8 mouse cellular contexts compared by ENCODE assay signal in genomic region chr9:88546166-88546565, GRCm38 (mm10). TPM values are rescaled to one million over a fixed set of nuclear protein-coding genes. Genes with fewer than 3 reads are reported as not detected.
DNase-seq lines count a peak whose midpoint lies in the region; ATAC-seq and TF ChIP-seq lines count a peak whose summit lies in the region.
"Had no signal": no experiment of that assay in that cellular context is flagged by ENCODE, and none has a peak within 500 bp of the region (broad histone marks: within the 10 kb centered on the region; RNA-seq: fewer than 3 reads in every experiment).

No protein-coding gene starts in this region.

- no peaks in the 10 kb centered on the region for H3K36me3 ChIP-seq in ES-E14 (ENCODE audit: control insufficient read depth, insufficient read depth, low read length, poor library complexity, severe bottlenecking)
- no peaks in the 10 kb centered on the region for H3K36me3 ChIP-seq in lung, postnatal 0 days (ENCODE audit: insufficient read depth, low read length)
- no peaks in the 10 kb centered on the region for H3K36me3 ChIP-seq in thymus, adult 2 months (ENCODE audit: control insufficient read depth, insufficient read depth, low read length)

- TF ChIP-seq POLR2A in thymus, adult 2 months (IDR thresholded peaks at IDR 0.05; ENCODE audit: control insufficient read depth, extremely low read depth, insufficient read depth, low read length, poor library complexity): no peak

- H3K9me3 ChIP-seq in ES-E14 (ENCODE audit: control insufficient read depth, insufficient read depth, low read depth, low read length): no peaks in the 10 kb centered on the region
- no peaks in the 10 kb centered on the region for H3K9me3 ChIP-seq in lung, postnatal 0 days (ENCODE audit: low read length)

- H3K27ac ChIP-seq in ES-E14 (ENCODE audit: insufficient read depth, low read depth, low read length, poor library complexity, severe bottlenecking): no peak overlapping the region
- no peak overlapping the region for H3K27ac ChIP-seq in lung, postnatal 0 days (ENCODE audit: low read length)
- H3K27ac ChIP-seq in thymus, adult 2 months (ENCODE audit: control insufficient read depth, insufficient read depth, low read length): no peak overlapping the region

- H3K4me2 ChIP-seq in lung, postnatal 0 days (replicated peaks; ENCODE audit: low read depth, low read length): no peak overlapping the region

- WGBS in lung, postnatal 0 days: 4% methylated on average over 2 of the region's 2 CpGs
- WGBS in thymus, adult 2 months: 3% methylated on average over 2 of the region's 2 CpGs

- in situ Hi-C loops in ES-E14 (cut with MboI; ENCODE audit: low sequenced_read_pairs in 2 of 2, unreplicated experiment in 2 of 2): loop anchor here (10.0 kb wide), 1 partner anchor 301 kb away; no protein-coding TSS in a partner anchor

- H3K9ac ChIP-seq in ES-E14 (ENCODE audit: insufficient read depth, low read depth, low read length, poor library complexity, severe bottlenecking): no peak overlapping the region
- no peak overlapping the region for H3K9ac ChIP-seq in lung, postnatal 0 days (replicated peaks; ENCODE audit: low read depth)

- H3K27me3 ChIP-seq in lung, postnatal 0 days (replicated peaks; ENCODE audit: insufficient read depth, low read length): no peaks in the 10 kb centered on the region
- no peaks in the 10 kb centered on the region for H3K27me3 ChIP-seq in thymus, adult 2 months (ENCODE audit: control insufficient read depth, insufficient read depth, low read length)

- peak; percentile 83 for TF ChIP-seq CTCF in lung, postnatal 0 days (IDR thresholded peaks at IDR 0.05)
- no peak for TF ChIP-seq CTCF in thymus, adult 2 months (IDR thresholded peaks at IDR 0.05; ENCODE audit: borderline replicate concordance, control insufficient read depth, extremely low read depth, insufficient read depth, low read length, poor library complexity)

- DNase-seq in left cerebral cortex, postnatal 14 days (ENCODE audit: low spot score in 2 of 2): peak; percentile 29 to 42
- DNase-seq in left cerebral cortex, adult 8-10 months (ENCODE audit: low spot score in 2 of 2): no peak
- DNase-seq in ES-E14 (ENCODE audit: low read depth, low spot score): peak; percentile 53
- DNase-seq in adrenal gland, postnatal 10 days: peak; percentile 67
- DNase-seq in lung, postnatal 0 days (ENCODE audit: low spot score): peak; percentile 71
- DNase-seq in thymus, adult 2 months: peak; percentile 64

- peak; percentile 56 for ATAC-seq in erythroblast, adult 5-6 weeks (replicated peaks; ENCODE audit: low FRiP score, poor library complexity, severe bottlenecking)
- ATAC-seq in lung, postnatal 0 days: no peak

- no peak overlapping the region for H3K4me3 ChIP-seq in ES-E14 (ENCODE audit: insufficient read depth in 1 of 2, low read depth in 1 of 2, low read length in 2 of 2, poor library complexity in 1 of 2, severe bottlenecking in 1 of 2)
- no peak overlapping the region for H3K4me3 ChIP-seq in lung, postnatal 0 days (ENCODE audit: low read depth, low read length)
- H3K4me3 ChIP-seq in thymus, adult 2 months (ENCODE audit: control insufficient read depth, insufficient read depth, low read length): no peak overlapping the region

- intact Hi-C loops in left cerebral cortex, postnatal 14 days (cut with DNase I): no loop called here

- TF ChIP-seq EP300 in lung, postnatal 0 days (IDR thresholded peaks at IDR 0.05): no peak

- H3K4me1 ChIP-seq in ES-E14 (ENCODE audit: control insufficient read depth in 2 of 2, insufficient read depth in 2 of 2, low read length in 2 of 2, poor library complexity in 1 of 2): 0 out of 4 replicates have a peak, but pooled peaks cover 0 to 1% of the 10 kb centered on the region in 2 experiments
- H3K4me1 ChIP-seq in lung, postnatal 0 days (ENCODE audit: insufficient read depth, low read depth, low read length): peaks cover 6% of the 10 kb centered on the region; the same call in 1 of the 2 replicates
- peaks cover 14% of the 10 kb centered on the region for H3K4me1 ChIP-seq in thymus, adult 2 months (replicated peaks; ENCODE audit: control insufficient read depth, insufficient read depth, low read length)

TF ChIP-seq in ES-E14, 5 proteins besides CTCF, POLR2A, EP300 and RAD21:
- TF ChIP-seq HCFC1 (IDR thresholded peaks at IDR 0.05; ENCODE audit: borderline replicate concordance, insufficient read depth, low read length) (no peak), CHD2 (IDR thresholded peaks at IDR 0.05; ENCODE audit: low read depth, low read length) (no peak), MAFK (IDR thresholded peaks at IDR 0.05; ENCODE audit: insufficient read depth, low read depth, low read length) (no peak), ZNF384 (IDR thresholded peaks at IDR 0.05; ENCODE audit: low read depth, low read length) (no peak), ZC3H11A (IDR thresholded peaks at IDR 0.05; ENCODE audit: borderline replicate concordance, low read depth, low read length) (no peak; the same call in 1 of the 2 replicates)
TF ChIP-seq in ES-E14: peak in this region for 0.

RNA-seq across cellular contexts. Expression of gene Zfp949, which starts 1.7 kb away (rescaled TPM):
- 10 to 100 TPM; 17.3 to 19.7 TPM for total RNA-seq in left cerebral cortex, postnatal 14 days (2021)
- total RNA-seq in left cerebral cortex, adult 8-10 months (2022): 10 to 100 TPM; 23.3 to 30.1 (median 28.9) TPM
- total RNA-seq in ES-E14 (2012; rRNA removed): 7.1 and 8.9 TPM in 2 replicates
- 10 to 100 TPM in 1 of 2 experiments, 1 to 10 TPM in 1; 8.8 to 10.1 TPM for total RNA-seq in adrenal gland, postnatal 10 days (2021)
- total RNA-seq in erythroblast, adult 5-6 weeks (2015; ENCODE audit: low replicate concordance): 46.2 and 62.8 TPM in 2 replicates
- 79.1 and 99.0 TPM in 2 replicates for total RNA-seq in erythroblast, adult 5-6 weeks (2017; ENCODE audit: low replicate concordance)
- 10.5 and 11.5 TPM in 2 replicates for polyA plus RNA-seq in lung, postnatal 0 days (2015; fragmentation: Nextera tagmentation; extraction: Ambion mirVana)
- 6.3 and 8.6 TPM in 2 replicates for polyA plus RNA-seq in thymus, adult 2 months (2012; rRNA removed)

RNA-seq across cellular contexts. Expression of gene Trim43a, which starts 34.5 kb away (rescaled TPM):
- 1 to 10 TPM; 1.8 TPM for total RNA-seq in left cerebral cortex, postnatal 14 days (2021)
- 1 to 10 TPM in 3 of 4 experiments, under 1 TPM in 1; 0.89 to 2.7 (median 1.6) TPM for total RNA-seq in left cerebral cortex, adult 8-10 months (2022)
- total RNA-seq in ES-E14 (2012; rRNA removed): 0.69 and 1.9 TPM in 2 replicates
- under 1 TPM; 0.21 to 0.75 TPM for total RNA-seq in adrenal gland, postnatal 10 days (2021)
- total RNA-seq in erythroblast, adult 5-6 weeks (2015; ENCODE audit: low replicate concordance): not detected in 2 replicates
- total RNA-seq in erythroblast, adult 5-6 weeks (2017; ENCODE audit: low replicate concordance): not detected in 2 replicates
- 0.08 TPM in 1 of 2 replicates, not detected in the other for polyA plus RNA-seq in lung, postnatal 0 days (2015; fragmentation: Nextera tagmentation; extraction: Ambion mirVana)
- polyA plus RNA-seq in thymus, adult 2 months (2012; rRNA removed): 0.06 and 0.11 TPM in 2 replicates
- polyA plus RNA-seq: gonadal fat pad, adult 2 months had no signal

Comparison
In these comparisons a context has a peak if more than half of its experiments do, and no peak if none do; other contexts are left out.
1. DNase-seq: peak in left cerebral cortex, postnatal 14 days (2 of 2), ES-E14 (single experiment), adrenal gland, postnatal 10 days (single experiment), lung, postnatal 0 days (single experiment) and thymus, adult 2 months (single experiment); none in left cerebral cortex, adult 8-10 months (0 of 2).